Mouse (Mus musculus): ENCODE measurements at regions not wholly inside any gene's neighbourhood (a gene's known extent, or its start where the extent isn't known, plus 50 kb on each side); places are given as distances from the start of the nearest gene placed in this dataset.

DNA sequence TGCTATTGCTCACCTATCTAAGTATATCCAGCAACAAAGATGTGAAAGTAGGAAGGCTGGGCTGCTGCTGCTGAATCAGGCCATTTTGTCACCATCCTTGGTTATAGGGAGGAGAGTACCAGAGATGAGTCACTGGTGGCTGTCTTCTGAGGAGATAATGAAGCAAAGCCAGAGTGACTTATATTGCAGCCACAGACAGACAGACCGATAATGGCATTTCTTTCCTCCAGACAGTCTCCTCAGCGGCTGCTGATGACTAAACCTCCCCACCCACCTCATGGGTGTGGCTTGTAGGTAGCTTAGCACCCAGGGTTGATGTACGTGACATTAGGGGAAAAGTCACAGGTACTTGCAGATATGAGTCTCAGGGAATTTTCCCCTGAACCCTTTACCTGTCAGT lies 136.1 kb upstream of the Jun start:
- TF ChIP-seq CTCF (IDR thresholded peaks at IDR 0.05; ENCODE audit: borderline replicate concordance, control insufficient read depth, extremely low read depth, insufficient read depth, low read length, poor library complexity) (no peak), POLR2A (IDR thresholded peaks at IDR 0.05; ENCODE audit: control insufficient read depth, extremely low read depth, insufficient read depth, low read length, poor library complexity) (no peak)
